Mouse (Mus musculus): Measurements from ENCODE around the gene Mettl26.

Mettl26 gene

GRCm38 (mm10) chr17:25883824-25884223 is 8.9 kb downstream of the Mettl26 start:
- no peak for DNase-seq (ENCODE audit: low spot score in 2 of 2)

- no peak for DNase-seq (ENCODE audit: low spot score in 2 of 2)
Observed at GRCm38 (mm10) chr17:25885636-25886035, 10.8 kb downstream of the Mettl26 start.

GRCm38 (mm10) chr17:25886806-25887205 is 11.9 kb downstream of the Mettl26 start:
- DNase-seq (ENCODE audit: low spot score in 2 of 2): no peak

GRCm38 (mm10) chr17:25887467-25887866 is 12.6 kb downstream of the Mettl26 start:
- no peak for DNase-seq (ENCODE audit: low spot score in 2 of 2)

- no peak for DNase-seq (ENCODE audit: low spot score in 2 of 2)
Observed at GRCm38 (mm10) chr17:25888837-25889236, 14.0 kb downstream of the Mettl26 start.

GRCm38 (mm10) chr17:25893975-25894617 is 19.2 kb downstream of the Mettl26 start:
- peak in 1 of 2 experiments; percentile 65 for DNase-seq (ENCODE audit: low spot score in 2 of 2)

GRCm38 (mm10) chr17:25895415-25895814 is 20.5 kb downstream of the Mettl26 start:
- DNase-seq (ENCODE audit: low spot score in 2 of 2): no peak

- no peak for DNase-seq (ENCODE audit: low spot score in 2 of 2)
Observed at GRCm38 (mm10) chr17:25895891-25896290, 21.0 kb downstream of the Mettl26 start.

- no peak for DNase-seq (ENCODE audit: low spot score in 2 of 2)
Observed at GRCm38 (mm10) chr17:25900193-25900592, 25.3 kb downstream of the Mettl26 start.

GRCm38 (mm10) chr17:25903061-25903460 is 28.2 kb downstream of the Mettl26 start:
- no peak for DNase-seq (ENCODE audit: low spot score in 2 of 2)

GRCm38 (mm10) chr17:25907640-25908039 is 32.8 kb downstream of the Mettl26 start:
- no peak for DNase-seq (ENCODE audit: low spot score in 2 of 2)

GRCm38 (mm10) chr17:25911816-25912215 is 36.9 kb downstream of the Mettl26 start:
- no peak for DNase-seq (ENCODE audit: low spot score in 2 of 2)

GRCm38 (mm10) chr17:25913186-25913876 is 38.5 kb downstream of the Mettl26 start:
- DNase-seq (ENCODE audit: low spot score in 2 of 2): peak; percentile 62 to 88

GRCm38 (mm10) chr17:25913877-25914275 is 39.0 kb downstream of the Mettl26 start:
- DNase-seq (ENCODE audit: low spot score in 2 of 2): no peak

- no peak for DNase-seq (ENCODE audit: low spot score in 2 of 2)
Observed at GRCm38 (mm10) chr17:25914295-25914694, 39.4 kb downstream of the Mettl26 start.

- no peak for DNase-seq (ENCODE audit: low spot score in 2 of 2)
Observed at GRCm38 (mm10) chr17:25916931-25917647, 42.2 kb downstream of the Mettl26 start.

GRCm38 (mm10) chr17:25918037-25918750 is 43.3 kb downstream of the Mettl26 start:
- DNase-seq (ENCODE audit: low spot score in 2 of 2): no peak

- peak in 1 of 2 experiments; percentile 51 for DNase-seq (ENCODE audit: low spot score in 2 of 2)
Observed at GRCm38 (mm10) chr17:25919144-25919785, 44.4 kb downstream of the Mettl26 start, which contains the start of gene Rab40c. TSS of gene Rab40c (minus strand) at chr17:25919727.

GRCm38 (mm10) chr17:25919786-25920642 is 45.1 kb downstream of the Mettl26 start:
- peak; percentile 100 for DNase-seq (ENCODE audit: low spot score in 2 of 2)

GRCm38 (mm10) chr17:25922120-25922519 is 47.2 kb downstream of the Mettl26 start:
- DNase-seq (ENCODE audit: low spot score in 2 of 2): no peak
